Mouse (Mus musculus): ENCODE measurements around the gene Slc43a1. TPM values are rescaled to one million over a fixed set of nuclear protein-coding genes. Genes with fewer than 3 reads are reported as not detected.

Slc43a1 gene
- polyA plus RNA-seq, 1 experiment from 2014 or later: 10.5 TPM

DNA sequence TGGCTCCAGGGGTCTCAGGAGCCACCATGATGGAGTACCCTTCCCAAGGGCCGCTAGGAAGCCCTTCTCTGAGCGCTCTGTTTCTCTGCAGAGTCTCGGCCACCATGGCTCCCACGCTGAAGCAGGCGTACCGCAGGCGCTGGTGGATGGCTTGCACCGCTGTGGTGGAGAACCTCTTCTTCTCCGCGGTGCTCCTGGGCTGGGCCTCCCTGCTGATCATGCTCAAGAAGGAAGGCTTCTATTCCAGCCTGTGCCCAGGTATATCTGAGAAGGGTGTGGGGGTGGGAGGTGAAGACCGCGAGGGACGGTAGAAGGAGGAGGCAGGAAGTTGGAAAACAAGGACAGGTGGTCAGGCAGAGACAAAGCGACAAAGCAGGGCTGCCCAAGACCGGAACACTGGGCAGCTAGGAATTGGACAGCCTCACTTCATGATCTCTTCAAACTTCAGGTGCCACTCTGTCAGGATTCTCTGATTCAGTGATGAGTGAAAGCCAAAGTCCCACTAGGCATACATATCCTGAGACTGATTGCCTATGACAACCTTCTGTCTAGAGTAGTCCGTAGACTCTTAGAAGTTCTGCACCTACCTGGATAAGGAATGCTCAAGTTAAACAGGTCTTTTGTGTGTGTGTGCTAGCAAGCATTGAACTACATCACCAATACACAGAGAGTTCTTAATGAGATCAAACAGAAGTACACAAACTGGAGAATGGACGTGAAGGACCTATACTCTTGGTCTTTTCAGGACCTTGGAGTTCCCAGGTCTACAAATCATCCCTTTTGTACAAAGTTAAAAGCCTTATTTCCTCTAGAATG, 2.3 kb downstream of the Slc43a1 start:
- H3K27me3 ChIP-seq (ENCODE audit: control insufficient read depth, insufficient read depth, low read length): peaks cover 7% of the 10 kb centered on the region; the same call in 1 of the 2 replicates
- H3K4me1 ChIP-seq (ENCODE audit: control insufficient read depth in 2 of 2, insufficient read depth in 2 of 2, low read length in 2 of 2): peaks cover 25 to 38% of the 10 kb centered on the region in 2 experiments
- H3K36me3 ChIP-seq (ENCODE audit: control insufficient read depth, insufficient read depth, low read length): 0 out of 2 replicates have a peak, but pooled peaks cover 13% of the 10 kb centered on the region
- H3K9ac ChIP-seq (ENCODE audit: low read length): peak overlapping the region; percentile 80
- no peak; the same call in 1 of the 2 replicates for ATAC-seq (ENCODE audit: insufficient number of reproducible peaks, insufficient read depth, low FRiP score, low read depth)
- 5% methylated on average over 17 of the region's 17 CpGs for WGBS
- H3K27ac ChIP-seq (replicated peaks in 1 of 2; ENCODE audit: control insufficient read depth in 1 of 2, insufficient read depth in 1 of 2, low read depth in 2 of 2, low read length in 2 of 2): peak overlapping the region; percentile 90 to 96
- peak overlapping the region; percentile 92 for H3K4me2 ChIP-seq (ENCODE audit: low read length)
- peak overlapping the region; percentile 74 to 78 for H3K4me3 ChIP-seq (ENCODE audit: control insufficient read depth in 1 of 2, insufficient read depth in 1 of 2, low read depth in 1 of 2, low read length in 2 of 2)
- no peaks in the 10 kb centered on the region for H3K9me3 ChIP-seq (ENCODE audit: control insufficient read depth, low read length)

DNA sequence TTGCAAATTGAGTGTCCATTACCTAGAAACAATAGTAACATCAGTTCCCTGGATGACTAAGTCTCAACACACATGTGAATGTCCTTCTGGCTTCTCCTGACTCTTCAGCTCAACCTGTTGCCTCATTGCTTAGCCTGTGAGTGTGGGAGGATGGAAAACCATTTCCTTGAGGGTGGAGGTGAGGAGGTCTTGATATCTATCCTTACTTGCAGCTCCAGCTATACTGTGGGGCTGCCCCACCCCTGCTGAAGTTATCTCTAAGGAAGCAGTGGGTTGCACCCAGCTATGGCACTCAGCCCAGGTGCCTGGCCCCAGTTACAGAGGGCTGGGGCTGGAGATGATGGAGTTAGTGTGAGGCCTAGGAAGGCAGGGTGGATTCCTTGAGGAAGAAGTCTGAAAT, 3.3 kb downstream of the Slc43a1 start:
- no peaks in the 10 kb centered on the region for H3K9me3 ChIP-seq (ENCODE audit: control insufficient read depth, low read length)
- peak overlapping the region in 1 of 2 experiments; percentile 74; a peak in 1 of 4 replicates for H3K4me3 ChIP-seq (ENCODE audit: control insufficient read depth in 1 of 2, insufficient read depth in 1 of 2, low read depth in 1 of 2, low read length in 2 of 2)
- H3K4me1 ChIP-seq (ENCODE audit: control insufficient read depth in 2 of 2, insufficient read depth in 2 of 2, low read length in 2 of 2): peaks cover 25 to 38% of the 10 kb centered on the region in 2 experiments
- ATAC-seq (ENCODE audit: insufficient number of reproducible peaks, insufficient read depth, low FRiP score, low read depth): no peak
- peak overlapping the region; percentile 92 for H3K4me2 ChIP-seq (ENCODE audit: low read length)
- H3K36me3 ChIP-seq (ENCODE audit: control insufficient read depth, insufficient read depth, low read length): peaks cover 21% of the 10 kb centered on the region; the same call in 1 of the 2 replicates
- H3K27me3 ChIP-seq (ENCODE audit: control insufficient read depth, insufficient read depth, low read length): peaks cover 7% of the 10 kb centered on the region; the same call in 1 of the 2 replicates
- H3K27ac ChIP-seq (replicated peaks in 1 of 2; ENCODE audit: control insufficient read depth in 1 of 2, insufficient read depth in 1 of 2, low read depth in 2 of 2, low read length in 2 of 2): 0 out of 4 replicates have a peak overlapping the region, but pooled peaks of 1 of the 2 experiments have one; percentile 27
- H3K9ac ChIP-seq (ENCODE audit: low read length): no peak overlapping the region

DNA sequence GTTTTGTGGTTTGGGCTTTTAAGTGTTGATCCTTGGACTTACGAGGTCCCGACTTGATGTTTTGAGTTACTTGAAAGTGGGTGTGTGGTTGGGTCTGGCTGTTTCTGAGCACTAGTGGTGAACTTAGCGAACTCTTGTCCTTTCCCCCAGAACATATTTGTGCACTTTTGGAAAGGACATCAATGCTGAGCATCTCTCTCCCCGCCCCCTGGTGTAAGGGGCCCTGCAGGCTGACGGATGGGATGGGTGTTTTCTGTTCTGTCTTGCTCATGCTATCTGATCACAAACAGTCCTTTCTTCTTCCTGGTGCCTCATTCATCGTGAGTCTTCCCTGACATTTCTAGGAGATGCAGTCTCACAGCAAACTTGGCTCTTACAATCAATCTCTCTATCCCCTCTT, 5.0 kb downstream of the Slc43a1 start:
- H3K9me3 ChIP-seq (ENCODE audit: control insufficient read depth, low read length): no peaks in the 10 kb centered on the region
- H3K4me3 ChIP-seq (ENCODE audit: control insufficient read depth in 1 of 2, insufficient read depth in 1 of 2, low read depth in 1 of 2, low read length in 2 of 2): no peak overlapping the region
- peaks cover 3% of the 10 kb centered on the region; the same call in 1 of the 2 replicates for H3K27me3 ChIP-seq (ENCODE audit: control insufficient read depth, insufficient read depth, low read length)
- peaks cover 23 to 34% of the 10 kb centered on the region in 2 experiments for H3K4me1 ChIP-seq (ENCODE audit: control insufficient read depth in 2 of 2, insufficient read depth in 2 of 2, low read length in 2 of 2)
- no peak for ATAC-seq (ENCODE audit: insufficient number of reproducible peaks, insufficient read depth, low FRiP score, low read depth)
- H3K9ac ChIP-seq (ENCODE audit: low read length): no peak overlapping the region
- no peak overlapping the region for H3K27ac ChIP-seq (replicated peaks in 1 of 2; ENCODE audit: control insufficient read depth in 1 of 2, insufficient read depth in 1 of 2, low read depth in 2 of 2, low read length in 2 of 2)
- peaks cover 26% of the 10 kb centered on the region for H3K36me3 ChIP-seq (ENCODE audit: control insufficient read depth, insufficient read depth, low read length)
- no peak overlapping the region for H3K4me2 ChIP-seq (ENCODE audit: low read length)
- 79% methylated on average over 6 of the region's 6 CpGs for WGBS

DNA sequence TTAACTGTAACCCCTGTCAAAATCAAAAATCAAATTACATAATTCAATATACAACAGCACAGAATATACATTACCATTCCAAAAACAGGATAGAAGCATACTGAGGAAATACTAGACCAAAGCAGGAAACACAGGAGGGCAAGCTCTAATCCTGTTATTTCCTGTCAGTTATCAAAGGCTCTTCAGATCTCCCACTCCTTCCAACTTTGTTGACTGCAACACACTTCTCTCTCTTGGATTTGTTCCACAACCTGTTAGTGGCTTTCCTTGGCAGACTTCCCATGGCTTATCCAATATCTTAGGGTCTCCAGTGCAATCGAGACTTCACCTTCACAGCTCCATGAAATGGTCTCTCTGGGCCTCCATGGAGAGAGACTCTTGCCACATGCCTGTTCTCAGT, 6.6 kb downstream of the Slc43a1 start:
- H3K4me1 ChIP-seq (ENCODE audit: control insufficient read depth in 2 of 2, insufficient read depth in 2 of 2, low read length in 2 of 2): peaks cover 26 to 28% of the 10 kb centered on the region in 2 experiments
- no peaks in the 10 kb centered on the region for H3K27me3 ChIP-seq (ENCODE audit: control insufficient read depth, insufficient read depth, low read length)
- no peaks in the 10 kb centered on the region for H3K9me3 ChIP-seq (ENCODE audit: control insufficient read depth, low read length)
- H3K27ac ChIP-seq (replicated peaks in 1 of 2; ENCODE audit: control insufficient read depth in 1 of 2, insufficient read depth in 1 of 2, low read depth in 2 of 2, low read length in 2 of 2): no peak overlapping the region
- no peak overlapping the region for H3K9ac ChIP-seq (ENCODE audit: low read length)
- ATAC-seq (ENCODE audit: insufficient number of reproducible peaks, insufficient read depth, low FRiP score, low read depth): no peak
- peaks cover 42% of the 10 kb centered on the region for H3K36me3 ChIP-seq (ENCODE audit: control insufficient read depth, insufficient read depth, low read length)
- no peak overlapping the region for H3K4me2 ChIP-seq (ENCODE audit: low read length)
- 0% methylated on average over 1 of the region's 1 CpGs for WGBS
- no peak overlapping the region for H3K4me3 ChIP-seq (ENCODE audit: control insufficient read depth in 1 of 2, insufficient read depth in 1 of 2, low read depth in 1 of 2, low read length in 2 of 2)

DNA sequence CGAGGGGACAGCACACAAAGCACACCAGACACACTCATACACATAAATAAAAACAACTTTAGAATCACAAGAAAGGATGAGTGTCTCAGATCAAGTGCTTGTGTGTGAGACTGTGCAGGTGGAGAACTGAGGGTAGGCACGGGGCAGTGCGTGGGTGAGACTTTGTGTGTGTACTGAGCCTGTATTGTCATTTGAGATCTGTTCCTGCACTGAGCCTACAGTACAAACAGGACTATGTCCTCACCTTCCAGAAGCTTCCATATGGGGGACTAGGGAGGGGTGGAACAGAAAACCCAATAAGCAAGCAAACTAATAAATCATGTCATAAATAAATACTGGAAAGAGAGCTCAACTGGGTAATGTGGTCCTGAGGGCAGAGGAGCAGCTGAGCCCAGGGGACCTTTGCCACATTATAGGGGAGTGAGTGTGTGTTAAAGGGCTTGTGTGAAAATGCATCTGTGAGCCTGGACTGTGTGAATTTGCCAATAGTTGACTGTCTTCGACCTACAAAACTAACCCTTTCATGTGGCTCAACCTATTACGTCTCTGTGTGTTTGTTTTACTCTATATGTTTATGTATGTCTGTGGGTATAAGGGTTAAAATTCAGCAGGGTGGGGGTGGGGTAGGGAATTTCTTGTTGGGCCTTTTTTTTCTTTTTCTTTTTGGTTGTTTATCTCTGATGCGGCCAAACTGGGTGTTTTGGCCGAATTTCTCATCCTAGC, 11.9 kb downstream of the Slc43a1 start:
- 56% methylated on average over 7 of the region's 7 CpGs for WGBS
- Histone ChIP-seq H3K4me1 (ENCODE audit: control insufficient read depth in 2 of 2, insufficient read depth in 2 of 2, low read length in 2 of 2) (peaks cover 10 to 12% of the 10 kb centered on the region in 2 experiments), H3K4me3 (ENCODE audit: control insufficient read depth in 1 of 2, insufficient read depth in 1 of 2, low read depth in 1 of 2, low read length in 2 of 2) (no peak overlapping the region), H3K9me3 (ENCODE audit: control insufficient read depth, low read length) (no peaks in the 10 kb centered on the region), H3K9ac (ENCODE audit: low read length) (no peak overlapping the region), H3K36me3 (ENCODE audit: control insufficient read depth, insufficient read depth, low read length) (peaks cover 71% of the 10 kb centered on the region), H3K4me2 (ENCODE audit: low read length) (peak overlapping the region; percentile 49), H3K27ac (replicated peaks in 1 of 2; ENCODE audit: control insufficient read depth in 1 of 2, insufficient read depth in 1 of 2, low read depth in 2 of 2, low read length in 2 of 2) (no peak overlapping the region), H3K27me3 (ENCODE audit: control insufficient read depth, insufficient read depth, low read length) (no peaks in the 10 kb centered on the region)
- ATAC-seq (ENCODE audit: insufficient number of reproducible peaks, insufficient read depth, low FRiP score, low read depth): no peak

DNA sequence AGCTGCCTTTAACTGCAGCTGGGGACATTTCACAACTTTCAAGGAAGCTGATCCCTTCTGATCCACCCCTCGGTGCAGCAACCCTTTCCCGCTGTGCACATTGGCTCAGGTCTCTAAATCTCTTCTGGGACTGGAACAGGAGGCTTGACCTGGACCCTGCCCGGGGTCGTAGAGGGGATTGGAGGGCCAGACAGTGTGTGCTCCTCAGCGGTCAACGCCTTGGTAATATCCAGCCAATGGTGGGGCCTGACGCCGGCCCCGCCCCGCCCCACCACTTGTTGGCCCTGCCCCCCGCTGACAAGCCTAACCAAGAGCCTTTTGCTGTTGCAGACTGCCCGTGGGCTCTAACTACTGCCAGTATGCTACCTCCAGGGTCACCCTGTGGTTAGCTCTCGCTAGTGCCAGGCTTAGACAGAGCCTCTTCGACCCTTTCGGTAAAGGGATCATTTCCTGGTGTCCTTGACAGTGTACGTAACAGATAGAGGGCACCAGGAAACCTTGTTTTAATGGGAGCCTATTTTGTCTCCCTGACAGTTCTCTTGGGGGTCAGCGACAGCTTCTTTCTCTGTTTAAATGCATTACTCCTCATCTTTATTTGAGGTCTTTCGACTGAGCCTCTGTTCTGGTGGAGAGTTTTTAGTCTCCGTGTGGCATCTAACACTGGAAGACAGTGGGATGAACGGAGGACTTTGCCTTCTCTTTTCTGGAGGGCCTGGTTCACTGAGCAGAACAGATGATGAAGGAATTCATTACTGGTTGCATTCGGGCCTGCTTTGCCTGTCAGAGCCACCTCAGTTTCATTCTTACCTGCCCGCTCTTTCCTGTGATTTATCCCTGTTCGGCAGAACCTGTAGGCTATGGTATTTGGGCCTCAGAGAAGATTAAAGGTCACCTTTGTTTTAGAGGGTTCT, 12.7 kb downstream of the Slc43a1 start:
- 34% methylated on average over 23 of the region's 23 CpGs for WGBS
- ATAC-seq (ENCODE audit: insufficient number of reproducible peaks, insufficient read depth, low FRiP score, low read depth): no peak
- H3K9ac ChIP-seq (ENCODE audit: low read length): no peak overlapping the region
- H3K4me2 ChIP-seq (ENCODE audit: low read length): peak overlapping the region; percentile 49
- H3K4me3 ChIP-seq (ENCODE audit: control insufficient read depth in 1 of 2, insufficient read depth in 1 of 2, low read depth in 1 of 2, low read length in 2 of 2): 0 out of 4 replicates have a peak overlapping the region, but pooled peaks of 1 of the 2 experiments have one; percentile 11
- peaks cover 10% of the 10 kb centered on the region in 2 experiments for H3K4me1 ChIP-seq (ENCODE audit: control insufficient read depth in 2 of 2, insufficient read depth in 2 of 2, low read length in 2 of 2)
- no peaks in the 10 kb centered on the region for H3K9me3 ChIP-seq (ENCODE audit: control insufficient read depth, low read length)
- no peaks in the 10 kb centered on the region for H3K27me3 ChIP-seq (ENCODE audit: control insufficient read depth, insufficient read depth, low read length)
- H3K36me3 ChIP-seq (ENCODE audit: control insufficient read depth, insufficient read depth, low read length): peaks cover 72% of the 10 kb centered on the region
- H3K27ac ChIP-seq (replicated peaks in 1 of 2; ENCODE audit: control insufficient read depth in 1 of 2, insufficient read depth in 1 of 2, low read depth in 2 of 2, low read length in 2 of 2): no peak overlapping the region

DNA sequence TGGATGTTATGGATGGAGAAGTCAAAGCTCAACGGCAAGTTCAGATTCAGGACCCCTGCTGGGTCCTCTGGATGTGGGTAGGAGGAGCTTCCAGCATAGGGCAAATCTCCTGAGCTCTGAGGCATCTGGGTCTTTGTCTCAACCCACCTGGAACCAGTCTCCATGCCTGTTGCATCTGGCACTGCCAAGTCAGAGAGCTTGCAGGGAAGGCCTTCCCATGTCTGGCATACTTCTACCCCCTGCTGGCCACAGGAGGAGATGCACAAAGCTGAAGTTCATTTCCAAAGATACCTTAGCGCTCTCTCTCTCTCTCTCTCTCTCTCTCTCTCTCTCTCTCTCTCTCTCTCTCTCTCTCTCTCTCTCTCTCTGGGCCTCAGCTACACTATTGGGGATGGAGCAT, 17.1 kb downstream of the Slc43a1 start:
- 53% methylated on average over 2 of the region's 2 CpGs for WGBS
- Histone ChIP-seq H3K27ac (replicated peaks in 1 of 2; ENCODE audit: control insufficient read depth in 1 of 2, insufficient read depth in 1 of 2, low read depth in 2 of 2, low read length in 2 of 2) (no peak overlapping the region), H3K27me3 (ENCODE audit: control insufficient read depth, insufficient read depth, low read length) (no peaks in the 10 kb centered on the region), H3K4me2 (ENCODE audit: low read length) (no peak overlapping the region), H3K9me3 (ENCODE audit: control insufficient read depth, low read length) (no peaks in the 10 kb centered on the region), H3K9ac (ENCODE audit: low read length) (no peak overlapping the region), H3K4me3 (ENCODE audit: control insufficient read depth in 1 of 2, insufficient read depth in 1 of 2, low read depth in 1 of 2, low read length in 2 of 2) (no peak overlapping the region), H3K36me3 (ENCODE audit: control insufficient read depth, insufficient read depth, low read length) (peaks cover 83% of the 10 kb centered on the region), H3K4me1 (ENCODE audit: control insufficient read depth in 2 of 2, insufficient read depth in 2 of 2, low read length in 2 of 2) (peaks cover 2 to 5% of the 10 kb centered on the region in 2 experiments; a peak in 3 of 4 replicates)
- no peak for ATAC-seq (ENCODE audit: insufficient number of reproducible peaks, insufficient read depth, low FRiP score, low read depth)

Data from heart, embryonic 14.5 days (tissue).